In genomic region chr10:128175996-128176755, GRCm38 (mm10) we compare ENCODE assay signal across 8 mouse cellular contexts. TPM values are rescaled to one million over a fixed set of nuclear protein-coding genes. Genes with fewer than 3 reads are reported as not detected.
DNase-seq lines count a peak whose midpoint lies in the region; ATAC-seq and TF ChIP-seq lines count a peak whose summit lies in the region.

No protein-coding gene starts in this region.

- TF ChIP-seq CTCF in cortical plate, adult 2 months (IDR thresholded peaks at IDR 0.05; ENCODE audit: extremely low read depth, insufficient read depth, low read length) = no peak

- intact Hi-C loops in gastrocnemius, postnatal 14 days (cut with DNase I; ENCODE audit: low total_unique reads) = no loop called here
- intact Hi-C loops in left cerebral cortex, postnatal 14 days (cut with DNase I) = loop anchor here (5.0 kb wide), 1 partner anchor 79 kb away; no protein-coding TSS in a partner anchor

- DNase-seq in cerebellum, adult 11 months = peak; percentile 42
- peak; percentile 64 for DNase-seq in gastrocnemius, postnatal 14 days
- DNase-seq in induced T-regulatory cell, adult 2 months (ENCODE audit: low read depth) = peak; percentile 90
- DNase-seq in left cerebral cortex, postnatal 14 days (ENCODE audit: low spot score in 2 of 2) = peak; percentile 35 to 58
- DNase-seq in right cerebral cortex, postnatal 14 days = peak; percentile 22

- H3K27ac ChIP-seq in cortical plate, adult 2 months (ENCODE audit: insufficient read depth, low read length) = no peak overlapping the region

- peak overlapping the region; percentile 74 for H3K4me3 ChIP-seq in cortical plate, adult 2 months (ENCODE audit: insufficient read depth, low read length)
- peak overlapping the region; percentile 92 for H3K4me3 ChIP-seq in megakaryocyte, embryonic 14.5 days (replicated peaks)

- H3K27me3 ChIP-seq in megakaryocyte, embryonic 14.5 days (replicated peaks) = no peaks in the 10 kb centered on the region

- no peak for TF ChIP-seq POLR2A in cortical plate, adult 2 months (IDR thresholded peaks at IDR 0.05; ENCODE audit: extremely low read depth, insufficient read depth, low read length)

- no peak; the same call in 1 of the 2 replicates for ATAC-seq in cerebellum, adult (ENCODE audit: insufficient number of reproducible peaks, low FRiP score, low TSS enrichment)

- peaks cover 2% of the 10 kb centered on the region; the same call in 1 of the 2 replicates for H3K4me1 ChIP-seq in cortical plate, adult 2 months (ENCODE audit: control insufficient read depth, insufficient read depth, low read length)
- H3K4me1 ChIP-seq in megakaryocyte, embryonic 14.5 days = peaks cover 32% of the 10 kb centered on the region

- H3K36me3 ChIP-seq in megakaryocyte, embryonic 14.5 days (replicated peaks; ENCODE audit: low read length) = no peaks in the 10 kb centered on the region

- no peaks in the 10 kb centered on the region for H3K9me3 ChIP-seq in megakaryocyte, embryonic 14.5 days

RNA-seq across cellular contexts. Expression of gene Rbms2, which starts 3.9 kb away (rescaled TPM):
- 16.5 and 16.9 TPM in 2 replicates for polyA plus RNA-seq in cortical plate, adult 2 months (2012; rRNA removed)
- 10 to 100 TPM; 55.2 to 57.9 TPM for total RNA-seq in gastrocnemius, postnatal 14 days (2021)
- 10 to 100 TPM in 1 of 2 experiments, 1 to 10 TPM in 1; 9.2 to 10.8 TPM for total RNA-seq in left cerebral cortex, postnatal 14 days (2021)
- polyA plus RNA-seq in megakaryocyte, embryonic 14.5 days (2012; ENCODE audit: insufficient read depth, low replicate concordance) = 1.6 and 7.6 TPM in 2 replicates

RNA-seq across cellular contexts. Expression of gene Gls2, which starts 18.1 kb away (rescaled TPM):
- 54.8 and 59.6 TPM in 2 replicates for polyA plus RNA-seq in cortical plate, adult 2 months (2012; rRNA removed)
- total RNA-seq in gastrocnemius, postnatal 14 days (2021) = 1 to 10 TPM in 1 of 2 experiments, under 1 TPM in 1; 0.88 to 1.1 TPM
- 10 to 100 TPM; 21.3 to 22.6 TPM for total RNA-seq in left cerebral cortex, postnatal 14 days (2021)
- 1.8 TPM in 1 of 2 replicates, not detected in the other for polyA plus RNA-seq in megakaryocyte, embryonic 14.5 days (2012; ENCODE audit: insufficient read depth, low replicate concordance)

RNA-seq across cellular contexts. Expression of gene Spryd4, which starts 35.4 kb away (rescaled TPM):
- 9.0 and 10.0 TPM in 2 replicates for polyA plus RNA-seq in cortical plate, adult 2 months (2012; rRNA removed)
- 10 to 100 TPM; 39.3 to 40.6 TPM for total RNA-seq in gastrocnemius, postnatal 14 days (2021)
- 10 to 100 TPM; 10.7 to 11.3 TPM for total RNA-seq in left cerebral cortex, postnatal 14 days (2021)
- 0.73 TPM in 1 of 2 replicates, not detected in the other for polyA plus RNA-seq in megakaryocyte, embryonic 14.5 days (2012; ENCODE audit: insufficient read depth, low replicate concordance)

RNA-seq across cellular contexts. Expression of gene Mip, which starts 49.5 kb away (rescaled TPM):
- polyA plus RNA-seq in cortical plate, adult 2 months (2012; rRNA removed) = not detected in 2 replicates
- not detected for total RNA-seq in gastrocnemius, postnatal 14 days (2021)
- total RNA-seq in left cerebral cortex, postnatal 14 days (2021) = not detected
- not detected in 2 replicates for polyA plus RNA-seq in megakaryocyte, embryonic 14.5 days (2012; ENCODE audit: insufficient read depth, low replicate concordance)

RNA-seq across cellular contexts. Expression of gene Timeless, which starts 55.7 kb away (rescaled TPM):
- polyA plus RNA-seq in cortical plate, adult 2 months (2012; rRNA removed) = 3.7 and 4.3 TPM in 2 replicates
- total RNA-seq in gastrocnemius, postnatal 14 days (2021) = 1 to 10 TPM; 3.9 to 5.1 TPM
- 1 to 10 TPM; 7.2 to 9.9 TPM for total RNA-seq in left cerebral cortex, postnatal 14 days (2021)
- polyA plus RNA-seq in megakaryocyte, embryonic 14.5 days (2012; ENCODE audit: insufficient read depth, low replicate concordance) = 2.2 and 8.3 TPM in 2 replicates

Comparison
In these comparisons a context has a peak if more than half of its experiments do, and no peak if none do; other contexts are left out.
1. DNase-seq: peak in every context shown above with its lines; median percentile 90 in induced T-regulatory cell, adult 2 months; 64 in gastrocnemius, postnatal 14 days; 46 in left cerebral cortex, postnatal 14 days; 42 in cerebellum, adult 11 months; 22 in right cerebral cortex, postnatal 14 days.
2. RNA of gene Rbms2, which starts 3.9 kb away (total RNA-seq): 55.2 to 57.9 TPM in gastrocnemius, postnatal 14 days; 9.2 to 10.8 TPM in left cerebral cortex, postnatal 14 days; every median in the first group is over 4 times any median in the second.
3. RNA of gene Gls2, which starts 18.1 kb away (total RNA-seq): 21.3 to 22.6 TPM in left cerebral cortex, postnatal 14 days; 0.88 to 1.1 TPM in gastrocnemius, postnatal 14 days; every median in the first group is over 10 times any median in the second.